Mouse (Mus musculus) activated CD4-positive, CD25-positive, alpha-beta regulatory T cell (primary cell): ENCODE results near the gene Lrrc28. TPM values are rescaled to one million over a fixed set of nuclear protein-coding genes. Genes with fewer than 3 reads are reported as not detected.

Experiments
- polyA plus RNA-seq, 2 experiments: library from polyadenylated mRNA; unstranded; fragments of 100-300 nt; shearing (Covaris generic); gene quantifications; one replicate each; pipeline ENCODE4 v1.2.1; 2017

Lrrc28 gene
- 10 to 100 TPM; 18.6 to 21.9 TPM for polyA plus RNA-seq

GRCm38 (mm10) chr7:67644833-67645680 is at the start of gene Lrrc28:
Gene Lrrc28, minus strand, starts transcription at chr7:67645268.

DNA sequence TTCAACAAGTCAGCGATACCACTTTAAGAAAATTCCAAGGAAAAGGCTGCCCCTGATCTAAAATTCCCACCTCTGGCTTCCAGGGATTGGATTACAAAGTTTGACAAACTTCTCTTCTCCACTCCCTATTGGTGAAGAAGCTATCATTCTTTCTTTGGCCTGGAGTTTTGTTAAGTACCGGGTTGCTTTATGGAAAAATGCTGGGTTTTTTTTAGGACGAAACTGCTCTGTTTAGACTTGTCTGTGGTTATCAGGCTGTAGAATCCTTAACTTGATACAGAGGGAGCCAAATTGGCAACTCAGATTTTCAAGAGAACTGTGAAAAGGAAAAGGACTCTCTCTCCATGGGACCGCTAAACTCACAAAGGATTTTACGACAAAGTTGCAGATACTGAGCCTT is 2.2 kb upstream of the Lrrc28 start, which contains the start of gene Ttc23:
Gene Ttc23 (plus strand): TSS at position 134 of the 400 bp plus-strand sequence.

Other genes with a start within 250 kb of the Lrrc28 start
- gene Ttc23, start 2.1 kb upstream of the Lrrc28 start, polyA plus RNA-seq: 1 to 10 TPM in 1 of 2 experiments, under 1 TPM in 1; 0.79 to 1.5 TPM
- under 1 TPM in 1 of 2 experiments, not detected in 1; 0.49 TPM for gene Synm, start 114.5 kb upstream of the Lrrc28 start, polyA plus RNA-seq